Mouse (Mus musculus): ENCODE data around the gene Itgb1bp2. TPM values are rescaled to one million over a fixed set of nuclear protein-coding genes. Genes with fewer than 3 reads are reported as not detected.

Itgb1bp2 gene
- polyA plus RNA-seq (2012): 0.14 TPM in 1 of 2 replicates, not detected in the other

DNA sequence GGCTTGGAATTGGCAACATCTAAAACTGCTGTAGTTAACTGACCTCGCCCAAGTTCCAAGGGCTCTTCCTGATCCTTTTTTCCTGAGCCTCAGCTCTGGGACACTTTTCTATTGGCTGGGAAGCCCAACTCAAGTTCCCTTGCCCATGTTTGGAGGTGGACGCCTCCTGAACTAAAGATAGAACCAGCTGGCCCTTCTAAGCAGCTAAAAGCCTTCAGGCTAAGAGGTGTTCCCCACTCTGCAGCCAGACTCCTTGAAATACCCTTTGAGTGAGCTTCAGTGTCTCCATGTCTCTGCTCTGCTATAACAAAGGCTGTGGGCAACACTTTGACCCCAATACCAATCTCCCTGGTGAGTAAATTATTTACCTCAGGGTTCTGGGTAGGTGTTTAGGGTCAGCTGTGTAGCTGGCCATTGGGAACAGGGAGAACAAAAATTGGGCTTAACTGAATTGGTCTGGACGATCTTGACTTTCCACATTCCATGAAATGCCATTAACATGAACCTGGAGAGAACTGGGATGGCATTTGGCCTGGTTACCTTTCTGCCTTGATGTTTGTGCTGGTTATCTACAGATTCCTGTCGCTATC lies at the start of gene Itgb1bp2:
Itgb1bp2 (plus strand) TSS at position 203 of the 590 bp plus-strand sequence.
- TF ChIP-seq GATA1 (IDR thresholded peaks at IDR 0.05; ENCODE audit: low read length): no peak

DNA sequence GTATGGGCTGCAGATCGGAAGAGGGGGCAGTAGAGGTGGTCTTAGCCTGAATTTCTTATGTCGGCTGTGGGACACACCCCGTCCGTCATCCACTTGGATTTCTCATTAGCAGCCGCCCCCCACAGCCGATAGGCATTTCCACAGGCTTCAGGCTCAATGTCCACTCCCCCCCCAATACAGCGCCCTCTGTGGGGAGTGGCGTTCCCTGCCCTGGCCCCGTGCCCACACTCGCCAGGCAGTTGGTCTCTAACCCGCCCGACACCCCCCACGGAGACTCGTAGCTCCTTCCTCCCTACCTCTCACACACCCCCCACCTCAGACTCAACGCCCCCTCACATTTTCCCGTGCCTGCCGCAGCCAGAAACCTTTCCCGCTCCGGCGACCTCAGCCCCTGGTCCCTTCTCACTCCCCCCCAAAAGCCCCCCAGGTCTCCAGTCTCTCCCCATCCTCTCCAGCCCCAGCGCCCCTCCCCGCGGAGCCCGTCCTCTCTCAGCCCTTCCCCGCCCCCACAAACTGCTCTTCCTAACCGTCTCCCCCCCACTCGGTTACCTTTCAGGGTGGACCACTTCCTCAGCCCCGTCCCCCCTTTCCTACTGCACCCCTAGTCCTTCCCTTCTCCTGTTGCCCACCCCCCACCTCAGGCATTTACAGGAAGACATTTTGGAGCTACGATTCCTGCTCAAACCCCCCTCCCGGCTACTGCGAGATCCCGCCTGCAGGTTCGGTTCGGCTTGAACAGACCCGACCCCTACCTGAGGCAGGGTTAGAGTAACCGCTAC lies 29.8 kb upstream of the Itgb1bp2 start:
- no peak for TF ChIP-seq GATA1 (IDR thresholded peaks at IDR 0.05; ENCODE audit: low read length)

DNA sequence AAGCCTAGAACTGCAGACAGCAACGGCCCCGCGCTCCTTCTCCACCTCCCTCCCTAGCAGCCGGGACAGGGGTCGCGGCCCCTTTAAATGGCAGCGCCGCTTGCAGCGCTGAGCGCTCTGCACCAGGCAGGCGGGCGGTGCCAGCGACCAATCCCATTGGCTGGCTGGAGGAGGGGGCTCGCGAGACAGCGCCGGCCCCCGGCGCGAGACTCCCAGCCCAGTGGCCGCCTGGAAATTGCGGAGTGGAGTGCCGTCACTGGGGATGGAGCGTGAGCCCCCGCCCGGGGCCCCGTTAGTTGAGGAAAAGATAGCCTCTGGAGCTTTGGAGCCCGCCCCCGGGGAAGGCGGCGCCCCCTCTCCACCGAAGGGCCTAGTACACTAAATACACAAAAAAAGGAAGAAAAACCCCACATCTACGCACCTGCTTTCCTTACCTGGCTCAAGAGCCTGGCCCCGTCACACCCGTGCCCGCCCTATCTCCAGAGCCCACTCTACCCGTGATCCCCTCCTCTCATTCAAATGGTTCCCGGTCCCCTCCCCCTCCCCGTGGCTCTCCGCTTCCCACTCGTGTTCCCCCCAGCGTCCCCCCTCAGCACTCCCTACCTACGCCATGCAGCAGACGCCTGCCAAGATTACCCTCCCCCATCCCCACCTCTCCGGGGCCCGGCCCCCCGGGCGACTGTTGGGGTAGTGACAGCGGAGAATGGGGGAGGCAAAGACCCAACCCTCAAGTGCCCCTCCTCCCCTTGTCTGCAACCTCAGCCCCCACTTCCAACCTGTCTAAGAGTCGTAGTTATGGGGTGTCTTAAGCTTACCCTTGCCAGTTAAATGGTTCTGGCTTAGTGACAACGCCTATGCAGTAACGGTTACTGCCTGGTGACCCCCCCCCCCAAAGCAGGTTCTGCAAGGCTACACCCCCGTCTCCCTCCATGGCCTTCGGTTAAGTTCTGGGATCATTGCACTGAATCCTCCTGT lies 28.9 kb upstream of the Itgb1bp2 start:
- TF ChIP-seq GATA1 (IDR thresholded peaks at IDR 0.05; ENCODE audit: low read length): no peak

DNA sequence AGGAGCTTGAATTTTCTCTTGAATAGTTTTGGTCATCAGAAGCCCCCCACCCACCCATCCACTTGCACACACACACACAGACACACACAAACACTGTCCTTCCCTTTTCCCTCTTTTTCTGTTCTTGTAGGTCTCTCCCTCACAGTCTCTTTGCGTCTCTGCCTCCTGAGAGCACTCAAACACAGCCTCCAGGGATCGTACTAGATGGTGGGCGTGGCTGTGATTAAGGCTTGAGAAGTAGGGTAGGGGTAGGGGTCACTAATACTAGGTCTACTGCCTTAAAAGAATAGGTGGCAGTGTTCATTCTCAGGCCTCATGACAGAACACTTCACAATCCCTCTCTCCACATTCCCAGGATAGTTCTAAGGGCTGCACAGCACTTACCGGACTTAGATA lies 28.2 kb upstream of the Itgb1bp2 start, which contains the start of gene Zmym3:
Zmym3 (minus strand) TSS at position 150 of the 396 bp plus-strand sequence.
- no peak for TF ChIP-seq GATA1 (IDR thresholded peaks at IDR 0.05; ENCODE audit: low read length)

DNA sequence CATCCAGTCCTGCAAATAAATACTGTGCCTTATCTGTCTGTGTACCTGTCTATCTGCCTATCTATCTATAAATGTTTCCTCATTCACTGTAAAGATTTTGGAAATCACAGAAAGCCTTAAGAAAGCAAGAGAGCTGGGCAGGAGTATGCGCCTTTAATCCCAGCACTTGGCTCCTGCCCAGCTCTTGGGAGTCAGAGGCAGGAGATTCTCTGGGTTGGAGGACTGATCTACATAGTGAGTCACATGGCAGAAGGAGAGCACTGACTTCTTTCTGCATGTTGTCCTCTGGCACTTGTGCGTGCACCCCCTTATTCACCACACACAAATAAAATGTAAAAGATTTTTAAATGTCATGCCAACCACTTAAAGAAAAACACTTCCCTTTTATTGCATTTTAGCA lies 25.4 kb upstream of the Itgb1bp2 start:
- TF ChIP-seq GATA1 (IDR thresholded peaks at IDR 0.05; ENCODE audit: low read length): no peak

DNA sequence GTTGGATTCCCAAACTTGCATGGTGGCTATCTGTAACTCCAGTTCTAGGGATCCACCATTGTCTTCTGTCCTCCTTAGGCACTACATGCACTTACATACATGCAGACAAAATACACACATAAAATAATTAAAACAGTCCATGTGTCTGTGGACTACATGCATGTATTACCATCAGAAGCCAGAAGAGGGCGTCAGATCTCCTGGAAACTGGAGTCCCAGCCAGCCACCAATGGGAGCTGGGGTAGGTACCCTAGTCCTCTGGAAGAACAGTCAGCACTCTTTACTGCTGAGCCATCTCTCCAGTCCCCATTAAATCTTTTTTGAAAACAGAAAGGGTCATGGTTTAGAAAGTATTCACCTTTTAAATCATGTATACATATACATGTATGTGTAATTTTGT lies 21.1 kb upstream of the Itgb1bp2 start:
- TF ChIP-seq GATA1 (IDR thresholded peaks at IDR 0.05; ENCODE audit: low read length): no peak

DNA sequence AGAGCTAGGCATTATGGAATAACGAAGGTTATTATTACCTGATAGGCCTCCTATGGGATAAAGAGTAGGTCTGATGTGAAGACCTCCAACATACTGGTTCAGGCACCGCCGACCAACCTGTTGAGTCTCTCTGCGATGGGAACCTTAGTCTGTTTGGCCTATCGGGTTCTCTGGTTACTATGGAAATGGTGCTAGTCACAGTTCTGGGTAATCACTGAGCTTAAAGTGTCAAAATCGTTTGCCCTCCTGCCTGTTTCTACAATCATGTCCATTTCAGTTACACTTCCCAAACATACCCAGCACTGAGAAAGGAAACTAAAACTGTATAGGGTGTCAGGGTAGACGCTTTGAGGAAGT lies 20.1 kb upstream of the Itgb1bp2 start:
- TF ChIP-seq GATA1 (IDR thresholded peaks at IDR 0.05; ENCODE audit: low read length): no peak

DNA sequence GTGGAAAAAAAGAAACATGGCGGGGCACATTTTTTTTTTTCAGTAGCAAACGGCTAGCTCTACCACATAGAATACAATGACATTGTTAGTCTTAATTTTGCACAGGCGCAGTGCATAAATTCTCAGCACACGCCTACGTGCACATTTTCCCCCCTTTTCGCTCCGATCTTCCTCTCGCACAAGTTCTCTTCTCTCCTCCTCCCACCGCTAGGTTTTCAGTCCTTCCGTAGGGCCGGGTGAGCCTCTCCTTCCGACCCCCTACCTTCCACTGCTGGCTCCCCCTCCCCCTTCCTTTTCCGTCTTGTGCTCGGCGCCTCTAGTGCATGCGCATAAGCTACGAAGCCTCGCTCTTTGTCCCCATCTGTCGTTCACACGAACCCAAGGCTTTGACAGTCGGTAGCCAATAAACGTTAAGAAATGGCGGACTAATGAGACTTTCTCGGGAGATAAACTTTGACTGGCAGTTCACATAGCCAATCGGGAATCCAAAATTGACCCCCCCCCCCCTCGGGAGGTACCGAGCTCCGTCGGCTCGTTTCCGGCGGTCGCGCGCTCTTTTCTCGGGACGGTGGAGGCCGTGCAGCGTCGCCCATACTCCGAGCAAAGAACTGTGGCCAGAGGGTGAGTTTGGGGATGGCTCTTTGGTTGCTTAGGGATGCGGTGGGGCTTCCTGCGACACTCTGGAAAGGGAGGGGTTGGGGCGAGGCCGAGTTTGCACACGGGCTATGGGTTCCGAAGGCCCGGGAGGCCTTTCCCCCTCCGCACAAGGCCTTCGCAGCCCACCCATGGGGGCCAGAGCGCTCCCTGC lies 19.5 kb upstream of the Itgb1bp2 start, which contains the start of gene Nono:
Nono (plus strand) TSS at position 177 of the 808 bp plus-strand sequence.
- TF ChIP-seq GATA1 (IDR thresholded peaks at IDR 0.05; ENCODE audit: low read length): no peak

DNA sequence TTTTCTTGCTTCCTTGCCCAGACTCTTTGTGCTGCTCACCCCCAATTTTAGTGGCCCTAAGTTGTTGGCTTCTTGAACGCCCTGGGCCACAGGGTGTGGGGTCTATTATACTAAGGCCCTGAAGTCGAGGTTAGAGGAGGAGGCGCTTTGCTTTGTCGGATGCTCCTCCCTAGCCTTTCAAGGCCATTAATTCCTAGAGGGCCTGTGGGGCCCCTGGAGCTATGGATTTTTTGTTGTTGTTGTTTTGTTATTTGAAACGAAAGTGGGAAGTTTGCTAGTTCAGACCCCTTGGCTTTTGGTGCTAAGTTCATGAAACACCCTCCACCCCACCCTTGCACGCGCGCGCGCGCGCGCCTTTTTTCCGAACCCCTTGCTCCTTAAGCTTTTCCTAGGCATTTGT lies 18.9 kb upstream of the Itgb1bp2 start:
- TF ChIP-seq GATA1 (IDR thresholded peaks at IDR 0.05; ENCODE audit: low read length): no peak

DNA sequence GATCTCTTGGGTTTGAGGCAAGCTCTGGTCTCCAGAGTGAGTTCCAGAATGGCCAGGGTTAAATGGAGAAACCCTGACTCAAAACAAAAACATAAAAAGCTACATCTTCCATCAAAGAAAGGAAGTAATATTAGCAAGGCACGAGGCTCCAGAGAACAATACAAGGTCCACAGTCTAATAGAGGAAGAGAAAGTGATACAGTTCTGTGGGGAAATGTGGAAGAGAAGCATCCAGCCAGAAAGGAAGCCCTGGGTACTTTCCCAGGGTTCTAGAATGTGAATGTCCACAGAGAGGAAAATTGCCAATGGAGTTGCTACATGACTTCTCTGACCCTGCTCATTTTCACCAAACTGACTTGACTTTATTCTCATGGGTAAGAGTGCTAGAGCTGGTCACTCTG lies 2.3 kb downstream of the Itgb1bp2 start:
- no peak for TF ChIP-seq GATA1 (IDR thresholded peaks at IDR 0.05; ENCODE audit: low read length)

DNA sequence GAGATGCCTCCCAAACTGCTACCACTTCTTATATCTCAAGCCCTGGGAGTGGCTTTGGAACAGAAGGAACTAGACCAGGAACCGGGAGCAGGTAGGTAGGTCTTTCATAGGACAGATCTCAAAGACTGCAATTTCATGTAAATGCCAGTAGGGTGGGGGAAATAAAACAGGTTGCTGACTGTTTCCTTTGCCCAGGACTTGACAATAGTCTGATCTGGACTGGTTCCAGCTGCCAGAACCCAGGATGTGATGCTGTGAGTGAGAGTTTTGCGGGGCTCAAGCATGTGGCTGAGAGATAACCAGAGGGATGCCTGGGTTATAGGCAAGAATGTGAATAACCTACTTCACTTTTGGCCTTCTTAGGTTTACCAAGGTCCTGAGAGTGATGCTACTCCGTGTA lies 2.7 kb downstream of the Itgb1bp2 start:
- TF ChIP-seq GATA1 (IDR thresholded peaks at IDR 0.05; ENCODE audit: low read length): no peak

DNA sequence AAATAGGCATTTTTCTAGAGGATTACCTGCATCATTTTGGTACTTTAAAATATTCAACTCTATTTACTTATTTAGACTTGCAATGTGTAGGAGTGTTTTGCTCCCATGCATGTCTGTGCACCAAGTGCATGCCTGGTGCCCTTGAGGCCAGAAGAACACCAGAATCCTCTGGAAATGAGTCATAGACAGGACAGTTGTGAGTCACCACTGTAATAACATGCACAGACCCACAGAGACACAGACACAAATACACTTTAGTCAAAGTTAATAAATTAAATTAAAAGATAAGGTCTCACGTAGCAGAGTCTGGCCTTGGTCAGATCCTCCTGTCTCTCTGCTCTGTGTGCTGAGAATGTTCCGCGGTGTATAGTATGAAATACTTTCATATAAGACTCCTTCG lies 23.3 kb downstream of the Itgb1bp2 start:
- TF ChIP-seq GATA1 (IDR thresholded peaks at IDR 0.05; ENCODE audit: low read length): no peak

DNA sequence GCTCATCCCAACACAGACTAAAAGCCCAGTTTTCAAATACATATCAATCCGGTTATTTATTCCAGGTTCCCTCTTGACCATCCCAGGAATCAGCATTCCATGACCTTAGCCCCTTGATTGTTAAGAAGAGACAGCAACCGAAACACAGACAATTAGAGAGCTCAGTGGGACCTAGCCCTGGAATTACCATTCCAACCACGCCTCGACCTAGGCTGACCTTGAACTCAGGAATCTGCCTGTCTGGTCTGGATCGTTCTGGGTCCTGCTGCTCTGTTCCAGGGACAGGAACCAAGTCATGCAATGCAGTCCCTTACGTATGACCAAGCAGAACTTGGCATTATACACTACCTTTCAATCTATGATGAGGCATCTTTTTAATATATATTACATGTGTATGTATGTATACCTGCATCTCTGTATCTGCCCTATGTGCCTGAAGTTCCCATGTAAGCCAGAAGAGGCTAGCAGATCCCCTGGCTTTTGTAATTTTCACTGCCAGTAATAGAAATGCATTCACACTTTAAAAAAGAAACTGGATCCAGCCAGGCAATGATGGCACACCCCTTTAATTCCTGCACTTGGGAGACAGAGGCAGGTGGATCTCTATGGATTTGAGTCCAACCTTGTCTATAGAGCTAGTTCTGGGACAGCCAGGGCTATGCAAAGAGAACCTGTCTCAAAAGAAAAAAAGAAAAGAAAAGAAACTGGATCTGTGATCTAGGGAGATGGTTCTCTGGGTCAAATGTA lies 32.9 kb downstream of the Itgb1bp2 start:
- no peak for TF ChIP-seq GATA1 (IDR thresholded peaks at IDR 0.05; ENCODE audit: low read length)

Other genes with a start within 250 kb of the Itgb1bp2 start
- gene Snx12, start 226.5 kb upstream of the Itgb1bp2 start, polyA plus RNA-seq (2012): 29.4 and 33.6 TPM in 2 replicates
- 50.8 and 58.2 TPM in 2 replicates for gene Foxo4, start 194.6 kb upstream of the Itgb1bp2 start, polyA plus RNA-seq (2012)
- not detected in 2 replicates for gene Gm614, start 185.1 kb upstream of the Itgb1bp2 start, polyA plus RNA-seq (2012)
- 22.6 and 24.4 TPM in 2 replicates for gene Il2rg, start 180.8 kb upstream of the Itgb1bp2 start, polyA plus RNA-seq (2012)
- gene Gm20489, start 180.1 kb upstream of the Itgb1bp2 start, polyA plus RNA-seq (2012): not detected in 2 replicates
- 37.1 and 81.7 TPM in 2 replicates for gene Med12, start 175.1 kb upstream of the Itgb1bp2 start, polyA plus RNA-seq (2012)
- 0.09 TPM in 1 of 2 replicates, not detected in the other for gene Nlgn3, start 149.9 kb upstream of the Itgb1bp2 start, polyA plus RNA-seq (2012)
- gene Gjb1, start 72.7 kb upstream of the Itgb1bp2 start, polyA plus RNA-seq (2012): not detected in 2 replicates
- gene Zmym3, start 28.2 kb upstream of the Itgb1bp2 start, polyA plus RNA-seq (2012): 36.4 and 38.0 TPM in 2 replicates
- gene Nono, start 19.8 kb upstream of the Itgb1bp2 start, polyA plus RNA-seq (2012): 33.9 and 78.3 TPM in 2 replicates
- gene Taf1, start 83.6 kb downstream of the Itgb1bp2 start, polyA plus RNA-seq (2012): 3.5 and 4.0 TPM in 2 replicates
- gene Ogt, start 191.0 kb downstream of the Itgb1bp2 start, polyA plus RNA-seq (2012): 1.8 and 3.2 TPM in 2 replicates